Mouse (Mus musculus): ENCODE measurements around the gene Mtfmt. TPM values are rescaled to one million over a fixed set of nuclear protein-coding genes. Genes with fewer than 3 reads are reported as not detected.

Gene Mtfmt
- polyA plus RNA-seq, 1 experiment from 2014 or later: 25.3 TPM

- Histone ChIP-seq H3K27me3 (no peaks in the 10 kb centered on the region), H3K4me3 (replicated peaks) (no peak overlapping the region), H3K4me1 (peaks cover 10% of the 10 kb centered on the region), H3K4me2 (no peak overlapping the region), H3K36me3 (peaks cover 49% of the 10 kb centered on the region), H3K9ac (no peak overlapping the region), H3K9me3 (replicated peaks) (no peaks in the 10 kb centered on the region), H3K27ac (no peak overlapping the region)
- ATAC-seq (replicated peaks; ENCODE audit: low FRiP score): no peak
- WGBS: 33% methylated on average over 11 of the region's 11 CpGs
Measured at GRCm38 (mm10) chr9:65467686-65468085, 32.1 kb downstream of the Mtfmt start.

- no peak overlapping the region for H3K4me2 ChIP-seq
- no peak overlapping the region for H3K9ac ChIP-seq
- H3K9me3 ChIP-seq (replicated peaks): no peaks in the 10 kb centered on the region
- H3K27me3 ChIP-seq: no peaks in the 10 kb centered on the region
- 83% methylated on average over 4 of the region's 4 CpGs for WGBS
- no peak overlapping the region for H3K27ac ChIP-seq
- peaks cover 85% of the 10 kb centered on the region for H3K36me3 ChIP-seq
- ATAC-seq (replicated peaks; ENCODE audit: low FRiP score): no peak
- H3K4me1 ChIP-seq: peaks cover 5% of the 10 kb centered on the region; the same call in 1 of the 2 replicates
- no peak overlapping the region for H3K4me3 ChIP-seq (replicated peaks)
Measured at GRCm38 (mm10) chr9:65472769-65473168, 37.2 kb downstream of the Mtfmt start.

GRCm38 (mm10) chr9:65479158-65479557 lies 43.6 kb downstream of the Mtfmt start:
- Histone ChIP-seq H3K4me3 (replicated peaks) (no peak overlapping the region), H3K36me3 (peaks cover 96% of the 10 kb centered on the region), H3K9ac (no peak overlapping the region), H3K27ac (no peak overlapping the region), H3K27me3 (no peaks in the 10 kb centered on the region), H3K4me2 (no peak overlapping the region), H3K4me1 (no peaks in the 10 kb centered on the region), H3K9me3 (replicated peaks) (no peaks in the 10 kb centered on the region)
- 81% methylated on average over 8 of the region's 8 CpGs for WGBS
- no peak for ATAC-seq (replicated peaks; ENCODE audit: low FRiP score)

GRCm38 (mm10) chr9:65480071-65480470 lies 44.5 kb downstream of the Mtfmt start:
- no peak for ATAC-seq (replicated peaks; ENCODE audit: low FRiP score)
- peaks cover 96% of the 10 kb centered on the region for H3K36me3 ChIP-seq
- no peaks in the 10 kb centered on the region for H3K27me3 ChIP-seq
- WGBS: 86% methylated on average over 5 of the region's 5 CpGs
- no peak overlapping the region for H3K4me3 ChIP-seq (replicated peaks)
- no peaks in the 10 kb centered on the region for H3K4me1 ChIP-seq
- no peak overlapping the region for H3K9ac ChIP-seq
- no peak overlapping the region for H3K27ac ChIP-seq
- no peaks in the 10 kb centered on the region for H3K9me3 ChIP-seq (replicated peaks)
- no peak overlapping the region for H3K4me2 ChIP-seq

GRCm38 (mm10) chr9:65491476-65491875 lies 55.9 kb downstream of the Mtfmt start:
- Histone ChIP-seq H3K27me3 (no peaks in the 10 kb centered on the region), H3K4me1 (no peaks in the 10 kb centered on the region), H3K4me3 (replicated peaks) (no peak overlapping the region), H3K36me3 (peaks cover 28% of the 10 kb centered on the region), H3K27ac (no peak overlapping the region), H3K9ac (no peak overlapping the region), H3K4me2 (no peak overlapping the region), H3K9me3 (replicated peaks) (no peaks in the 10 kb centered on the region)
- WGBS: 77% methylated on average over 3 of the region's 3 CpGs
- ATAC-seq (replicated peaks; ENCODE audit: low FRiP score): no peak

GRCm38 (mm10) chr9:65492351-65492750 lies 56.8 kb downstream of the Mtfmt start:
- H3K27ac ChIP-seq: no peak overlapping the region
- H3K4me3 ChIP-seq (replicated peaks): no peak overlapping the region
- no peaks in the 10 kb centered on the region for H3K9me3 ChIP-seq (replicated peaks)
- ATAC-seq (replicated peaks; ENCODE audit: low FRiP score): no peak
- H3K9ac ChIP-seq: no peak overlapping the region
- H3K27me3 ChIP-seq: no peaks in the 10 kb centered on the region
- H3K36me3 ChIP-seq: peaks cover 19% of the 10 kb centered on the region
- H3K4me1 ChIP-seq: no peaks in the 10 kb centered on the region
- no peak overlapping the region for H3K4me2 ChIP-seq
- 77% methylated on average over 2 of the region's 2 CpGs for WGBS

- WGBS: 91% methylated on average over 4 of the region's 4 CpGs
- ATAC-seq (replicated peaks; ENCODE audit: low FRiP score): no peak
- Histone ChIP-seq H3K4me1 (no peaks in the 10 kb centered on the region), H3K27ac (no peak overlapping the region), H3K4me2 (no peak overlapping the region), H3K36me3 (peaks cover 14% of the 10 kb centered on the region), H3K4me3 (replicated peaks) (no peak overlapping the region), H3K27me3 (no peaks in the 10 kb centered on the region), H3K9me3 (replicated peaks) (no peaks in the 10 kb centered on the region), H3K9ac (no peak overlapping the region)
Measured at GRCm38 (mm10) chr9:65492851-65493250, 57.3 kb downstream of the Mtfmt start.

GRCm38 (mm10) chr9:65502146-65502545 lies 66.6 kb downstream of the Mtfmt start:
- ATAC-seq (replicated peaks; ENCODE audit: low FRiP score): 0 out of 2 replicates have a peak, but pooled peaks have one; percentile 18
- Histone ChIP-seq H3K4me1 (peaks cover 5% of the 10 kb centered on the region; the same call in 1 of the 2 replicates), H3K27me3 (peaks cover 2% of the 10 kb centered on the region), H3K4me2 (no peak overlapping the region), H3K9me3 (replicated peaks) (no peaks in the 10 kb centered on the region), H3K9ac (no peak overlapping the region), H3K36me3 (no peaks in the 10 kb centered on the region), H3K4me3 (replicated peaks) (no peak overlapping the region), H3K27ac (no peak overlapping the region)
- 51% methylated on average over 8 of the region's 8 CpGs for WGBS

Other genes starting within 250 kb of the Mtfmt start
- 7.9 and 8.1 TPM in 2 replicates for gene Parp16, start 240.4 kb upstream of the Mtfmt start, polyA plus RNA-seq (2015; fragmentation: Nextera tagmentation; extraction: Ambion mirVana)
- 0.66 and 1.1 TPM in 2 replicates for gene Cilp, start 170.6 kb upstream of the Mtfmt start, polyA plus RNA-seq (2015; fragmentation: Nextera tagmentation; extraction: Ambion mirVana)
- 50.6 and 53.5 TPM in 2 replicates for gene Clpx, start 141.5 kb upstream of the Mtfmt start, polyA plus RNA-seq (2015; fragmentation: Nextera tagmentation; extraction: Ambion mirVana)
- gene Pdcd7, start 89.7 kb upstream of the Mtfmt start, polyA plus RNA-seq (2015; fragmentation: Nextera tagmentation; extraction: Ambion mirVana): 9.2 and 9.8 TPM in 2 replicates
- 0.14 and 0.31 TPM in 2 replicates for gene Ubap1l, start 74.7 kb upstream of the Mtfmt start, polyA plus RNA-seq (2015; fragmentation: Nextera tagmentation; extraction: Ambion mirVana)
- 2.2 TPM in 2 replicates for gene Kbtbd13, start 44.1 kb upstream of the Mtfmt start, polyA plus RNA-seq (2015; fragmentation: Nextera tagmentation; extraction: Ambion mirVana)
- gene Rasl12, start 37.3 kb upstream of the Mtfmt start, polyA plus RNA-seq (2015; fragmentation: Nextera tagmentation; extraction: Ambion mirVana): 13.4 and 16.1 TPM in 2 replicates
- 3.1 and 4.3 TPM in 2 replicates for gene Slc51b, start 12.8 kb upstream of the Mtfmt start, polyA plus RNA-seq (2015; fragmentation: Nextera tagmentation; extraction: Ambion mirVana)
- gene Spg21, start 25.2 kb downstream of the Mtfmt start, polyA plus RNA-seq (2015; fragmentation: Nextera tagmentation; extraction: Ambion mirVana): 111 and 126 TPM in 2 replicates
- not detected in 2 replicates for gene Ankdd1a, start 84.4 kb downstream of the Mtfmt start, polyA plus RNA-seq (2015; fragmentation: Nextera tagmentation; extraction: Ambion mirVana)
- 14.9 and 20.0 TPM in 2 replicates for gene Plekho2, start 144.3 kb downstream of the Mtfmt start, polyA plus RNA-seq (2015; fragmentation: Nextera tagmentation; extraction: Ambion mirVana)
- 12.7 and 17.5 TPM in 2 replicates for gene Pif1, start 151.4 kb downstream of the Mtfmt start, polyA plus RNA-seq (2015; fragmentation: Nextera tagmentation; extraction: Ambion mirVana)
- 29.8 and 30.3 TPM in 2 replicates for gene Rbpms2, start 193.9 kb downstream of the Mtfmt start, polyA plus RNA-seq (2015; fragmentation: Nextera tagmentation; extraction: Ambion mirVana)
- gene Oaz2, start 232.2 kb downstream of the Mtfmt start, polyA plus RNA-seq (2015; fragmentation: Nextera tagmentation; extraction: Ambion mirVana): 299 and 308 TPM in 2 replicates